Mouse (Mus musculus) skeletal muscle tissue, adult 2 months (tissue): ENCODE results near the gene Fut8.

ENCODE experiments used
- DNase-seq: peaks from one replicate; pipeline ENCODE4 v3.0.0-alpha.2; 2012; ENCODE audit warnings: low read depth, low spot score

Fut8 gene

DNA sequence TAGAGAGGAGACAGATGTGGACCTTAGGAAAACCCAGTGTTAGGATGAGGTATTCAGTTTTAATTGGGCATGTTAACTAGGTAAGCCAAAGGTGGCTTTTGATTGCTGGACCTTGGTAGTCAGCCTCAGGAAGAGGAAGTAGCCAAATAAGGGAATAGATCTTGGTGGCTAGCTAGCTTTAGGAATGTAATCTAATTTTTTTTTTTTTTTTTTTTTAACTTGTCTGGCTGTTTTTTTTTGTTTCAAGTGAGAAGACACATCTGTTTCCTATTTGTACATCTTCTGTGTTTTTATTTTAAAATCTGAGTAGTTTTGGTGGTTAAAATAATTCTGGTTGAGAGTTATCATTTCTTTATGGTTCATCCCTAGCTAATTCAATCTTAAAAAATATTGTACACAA is 65.4 kb downstream of the Fut8 start:
- DNase-seq, result no peak

- DNase-seq, result no peak
Measured at GRCm38 (mm10) chr12:77305502-77305901, 67.6 kb downstream of the Fut8 start.

- no peak for DNase-seq
Measured at GRCm38 (mm10) chr12:77306759-77307314, 68.9 kb downstream of the Fut8 start.

DNA sequence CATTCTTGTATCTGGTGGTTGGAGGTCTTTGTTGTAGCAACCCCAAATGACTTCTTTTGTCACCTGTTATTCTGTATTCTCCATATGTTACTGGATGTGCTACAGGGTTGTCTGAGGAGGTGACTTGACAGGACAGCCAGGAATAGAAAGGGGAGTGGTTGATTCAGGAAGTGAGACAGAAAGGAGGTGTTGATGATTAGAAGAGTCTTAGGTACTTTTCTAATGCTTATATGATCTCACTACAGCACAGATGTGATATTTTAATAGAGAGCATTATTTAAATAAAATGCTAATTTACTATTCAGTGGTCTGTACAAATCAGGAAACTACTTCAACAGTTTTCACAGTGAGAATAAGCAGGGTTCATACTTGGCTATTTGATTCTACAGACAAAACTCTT is 71.6 kb downstream of the Fut8 start:
- no peak for DNase-seq

- no peak for DNase-seq
Measured at GRCm38 (mm10) chr12:77313502-77313901, 75.6 kb downstream of the Fut8 start.

DNA sequence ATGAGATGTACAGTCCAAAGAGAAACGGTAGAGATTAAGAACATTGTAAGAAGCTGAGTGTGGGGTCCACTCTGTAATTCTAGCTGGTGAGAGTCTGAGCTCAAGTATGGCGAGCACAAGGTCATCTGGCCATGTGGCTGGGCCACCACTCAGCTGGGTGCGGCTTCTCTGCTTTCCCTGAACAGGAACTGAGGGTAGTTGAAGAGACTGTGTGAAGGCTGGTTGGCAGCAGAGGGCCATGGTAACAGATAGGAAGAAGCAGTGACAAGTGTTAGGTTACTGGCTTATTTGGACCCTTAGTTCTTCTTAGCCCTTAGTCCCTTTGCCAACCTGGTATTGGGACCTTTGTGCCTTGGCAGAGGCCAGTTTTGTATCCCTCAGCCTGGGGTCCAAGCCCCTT is 86.2 kb downstream of the Fut8 start:
- DNase-seq, result no peak

DNA sequence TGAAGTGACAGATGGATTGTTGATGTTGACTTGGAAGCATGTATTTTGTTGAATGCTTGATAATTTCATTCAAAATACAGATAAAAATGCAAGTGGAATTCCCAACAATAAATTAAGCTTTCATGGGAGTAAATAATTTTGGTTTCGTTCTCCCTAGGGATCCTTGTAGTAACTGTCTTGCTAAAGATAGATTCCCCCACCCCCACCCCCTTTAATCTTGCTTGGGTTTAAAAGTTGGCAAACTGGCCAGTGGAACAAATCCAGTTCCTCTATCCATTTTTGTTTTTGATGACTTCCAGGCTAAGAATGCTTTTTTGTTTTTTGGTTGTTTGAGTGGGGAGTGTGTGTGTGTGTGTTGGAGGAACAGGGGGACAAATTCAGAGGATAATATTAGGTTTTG is 108.6 kb downstream of the Fut8 start:
- peak; percentile 10 for DNase-seq

DNA sequence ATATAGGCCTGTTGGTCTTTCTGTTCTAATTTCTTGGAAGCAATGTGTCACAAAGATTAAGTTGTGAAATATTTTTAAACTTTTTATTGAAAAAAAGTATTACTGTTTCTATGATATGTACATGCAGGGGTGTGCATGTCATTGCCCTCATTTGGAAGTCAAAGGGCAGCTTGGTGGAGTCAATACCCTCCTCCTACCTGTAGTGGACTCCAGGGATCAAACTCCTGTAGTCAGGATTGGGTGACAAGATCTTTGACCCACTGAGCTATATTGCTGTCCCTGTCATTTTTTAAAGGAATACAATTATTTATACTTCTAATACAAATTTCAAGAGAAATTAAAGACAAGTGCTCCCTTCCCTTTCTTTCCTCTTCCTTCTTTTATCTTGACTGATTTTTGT is 111.6 kb downstream of the Fut8 start:
- DNase-seq, result no peak

GRCm38 (mm10) chr12:77415720-77416119 is 177.8 kb downstream of the Fut8 start:
- no peak for DNase-seq

- no peak for DNase-seq
Measured at GRCm38 (mm10) chr12:77421667-77422393, 183.9 kb downstream of the Fut8 start.

- no peak for DNase-seq
Measured at GRCm38 (mm10) chr12:77426093-77426492, 188.2 kb downstream of the Fut8 start.

DNA sequence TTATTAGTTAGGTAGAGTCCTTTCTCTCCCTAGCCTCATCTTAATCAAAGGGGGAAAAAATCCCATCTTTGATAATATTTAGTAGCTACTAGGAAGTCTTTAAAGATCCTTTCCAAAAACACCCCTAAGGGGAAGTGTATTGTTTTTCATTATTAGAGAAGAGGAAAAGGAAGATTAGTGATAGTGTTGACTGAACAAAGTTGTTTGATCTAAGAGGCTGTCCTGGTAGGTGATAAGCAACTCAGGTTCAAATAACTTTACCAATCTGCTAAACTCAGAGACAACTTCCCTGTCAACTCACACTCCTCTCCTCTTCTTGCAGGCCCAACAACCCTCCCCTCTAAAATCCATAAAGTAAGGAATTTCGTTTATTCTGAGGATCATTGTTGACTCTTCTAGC is 190.2 kb downstream of the Fut8 start:
- DNase-seq, result no peak

DNA sequence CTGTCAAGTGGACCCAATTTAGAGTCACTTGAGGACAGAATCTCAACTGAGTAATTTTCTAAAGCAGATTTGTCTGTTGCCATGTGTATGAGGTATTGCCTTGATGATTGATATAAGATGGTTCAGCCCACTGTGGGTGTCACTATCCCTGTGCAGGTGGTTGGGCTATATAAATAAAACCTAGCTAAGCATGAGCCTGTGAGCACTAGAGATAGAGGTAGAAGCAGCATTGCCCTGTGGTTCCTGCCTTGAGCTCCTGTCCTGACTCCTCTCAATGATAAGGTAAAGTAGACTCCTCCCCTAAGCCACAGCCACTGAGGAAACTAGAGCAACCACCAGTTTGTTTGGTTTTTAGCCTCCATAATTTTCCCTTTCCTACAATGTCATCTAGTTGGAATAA is 191.5 kb downstream of the Fut8 start:
- DNase-seq, result no peak

DNA sequence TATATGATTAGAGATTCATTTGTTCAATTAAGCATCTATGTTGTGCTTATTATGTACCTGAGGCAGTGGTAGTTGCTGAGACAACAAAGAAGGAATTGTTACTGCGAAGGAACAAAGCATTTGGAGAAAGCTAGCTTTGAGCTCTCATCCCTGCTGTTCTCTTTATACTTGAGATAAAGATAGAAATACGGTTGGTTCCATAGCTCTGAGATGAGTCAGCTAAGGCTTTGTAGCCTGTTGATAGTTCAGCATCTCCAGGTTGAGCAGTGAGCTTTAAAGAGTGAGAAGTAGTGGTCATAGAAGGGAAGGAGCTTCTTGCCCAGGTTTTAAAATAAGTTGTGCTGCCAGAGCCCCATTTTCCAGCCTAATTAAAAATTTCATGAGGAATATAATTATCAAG is 198.8 kb downstream of the Fut8 start:
- no peak for DNase-seq

GRCm38 (mm10) chr12:77450816-77451215 is 212.9 kb downstream of the Fut8 start:
- no peak for DNase-seq

- no peak for DNase-seq
Measured at GRCm38 (mm10) chr12:77466178-77466577, 228.3 kb downstream of the Fut8 start.

DNA sequence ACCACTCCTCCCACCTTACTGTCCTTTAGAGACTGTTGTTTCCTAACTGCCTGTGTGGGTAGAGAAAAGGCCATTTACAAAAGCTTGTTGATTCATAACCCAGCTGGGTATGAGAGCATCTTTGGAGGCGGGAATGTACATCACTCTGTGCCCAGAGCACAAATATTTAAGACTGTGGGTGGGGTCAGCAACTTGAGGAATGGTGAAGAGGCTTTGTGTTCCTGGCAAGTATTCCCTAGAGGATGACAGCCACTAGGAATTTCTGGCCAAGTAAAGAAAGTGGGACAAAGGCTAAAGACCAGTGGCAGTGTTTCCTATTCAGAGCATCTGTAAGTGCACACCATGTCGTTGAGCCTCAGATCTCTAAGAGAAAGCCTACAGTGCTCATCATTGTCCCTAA is 242.0 kb downstream of the Fut8 start:
- DNase-seq, result peak; percentile 5

- DNase-seq, result no peak
Measured at GRCm38 (mm10) chr12:77481153-77481552, 243.2 kb downstream of the Fut8 start.

GRCm38 (mm10) chr12:77481799-77482198 is 243.9 kb downstream of the Fut8 start:
- DNase-seq, result no peak

GRCm38 (mm10) chr12:77483180-77483855 is 245.4 kb downstream of the Fut8 start:
- no peak for DNase-seq

DNA sequence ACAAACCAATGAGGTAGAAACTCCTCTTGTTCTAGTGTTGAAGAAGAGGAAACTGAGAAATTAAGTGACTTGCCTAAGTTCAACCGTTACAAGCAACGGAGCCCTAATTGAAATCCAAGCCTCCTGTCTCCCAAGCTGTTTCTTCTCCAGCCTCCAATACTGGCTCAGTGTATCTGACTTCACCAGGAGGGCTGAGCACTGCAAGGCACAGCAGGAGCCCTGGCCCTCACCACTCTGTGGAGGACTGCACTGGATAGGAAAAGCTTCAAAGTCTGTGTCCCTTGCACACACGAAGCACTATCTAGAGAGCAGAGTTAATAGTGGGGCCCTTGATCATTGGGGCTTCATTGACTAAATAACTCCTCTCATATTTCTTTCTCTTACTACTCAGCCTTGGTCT is 246.8 kb downstream of the Fut8 start:
- DNase-seq, result no peak

DNA sequence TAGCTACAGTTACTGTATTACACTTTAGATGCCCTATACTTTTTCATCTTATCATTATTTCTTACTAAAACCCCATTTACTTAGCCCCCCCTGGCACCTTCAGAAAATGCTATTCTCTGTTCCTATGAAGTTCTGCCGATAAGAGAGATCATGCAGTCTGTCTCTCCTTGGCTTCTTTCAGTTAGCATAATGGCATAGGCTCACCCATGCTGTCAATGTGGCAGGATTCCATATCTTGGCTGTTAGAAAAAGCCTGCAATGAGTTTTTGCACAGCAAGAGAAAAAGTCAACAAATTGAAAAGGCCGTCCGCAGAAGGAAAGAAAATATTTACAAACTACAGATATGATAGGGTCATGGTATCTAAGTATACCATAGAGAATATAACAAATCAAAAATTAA is 253.6 kb downstream of the Fut8 start:
- DNase-seq, result no peak

GRCm38 (mm10) chr12:77495781-77496180 is 257.9 kb downstream of the Fut8 start:
- no peak for DNase-seq
